Mouse (Mus musculus) cerebellum, adult 8-10 months (tissue): ENCODE data around the gene Gm47429.
"Not testable (repeated sequence)": the region's sequence is repeated elsewhere in the genome, so short reads cannot be mapped to it uniquely, and the experiment has no call there.

ENCODE experiments used
- DNase-seq: peaks from one replicate; pipeline ENCODE4 v3.0.0; 2022

Gm47429 gene

DNA sequence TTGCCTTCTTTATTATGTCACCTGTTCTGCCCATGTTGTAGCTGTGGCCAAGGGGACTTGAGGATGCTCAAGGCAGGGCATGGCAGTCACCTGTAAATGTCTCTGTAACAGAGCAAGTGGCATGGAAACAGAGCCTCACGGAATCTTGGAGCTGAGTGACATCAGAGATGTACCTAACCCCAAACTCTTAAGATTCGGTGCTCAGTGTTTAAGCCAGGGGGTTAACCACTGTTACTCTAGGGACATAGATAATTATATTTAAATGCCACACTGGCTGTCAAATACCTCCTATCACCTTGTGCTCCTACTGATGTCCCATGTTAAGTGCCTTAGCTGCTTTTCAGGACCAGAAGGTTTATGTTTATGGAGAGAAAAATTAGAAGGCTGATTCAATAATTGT is at the start of gene Gm47429:
Gm47429 (minus strand) TSS at position 101 of the 400 bp plus-strand sequence.
- no peak for DNase-seq

DNA sequence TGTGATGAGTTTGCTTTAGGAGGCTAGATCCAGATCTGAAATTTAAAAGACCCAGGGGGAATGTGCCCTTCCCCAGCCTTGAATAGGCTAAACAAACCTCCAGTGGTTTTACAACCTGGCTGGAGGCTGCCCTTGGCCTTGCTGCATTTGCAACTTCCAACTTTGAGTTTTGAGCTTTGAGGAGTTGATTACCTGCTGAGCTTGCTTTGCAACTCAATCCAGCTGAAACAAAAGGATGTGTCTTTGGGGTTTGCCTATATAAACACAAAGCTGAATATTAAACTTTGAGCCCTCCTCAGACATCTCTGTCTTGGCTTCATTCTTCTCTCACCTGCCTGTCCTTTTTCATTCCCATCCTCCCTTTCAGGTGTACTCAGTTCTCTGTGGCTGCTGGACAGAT is 44.8 kb upstream of the Gm47429 start:
- DNase-seq, result not testable (repeated sequence)

DNA sequence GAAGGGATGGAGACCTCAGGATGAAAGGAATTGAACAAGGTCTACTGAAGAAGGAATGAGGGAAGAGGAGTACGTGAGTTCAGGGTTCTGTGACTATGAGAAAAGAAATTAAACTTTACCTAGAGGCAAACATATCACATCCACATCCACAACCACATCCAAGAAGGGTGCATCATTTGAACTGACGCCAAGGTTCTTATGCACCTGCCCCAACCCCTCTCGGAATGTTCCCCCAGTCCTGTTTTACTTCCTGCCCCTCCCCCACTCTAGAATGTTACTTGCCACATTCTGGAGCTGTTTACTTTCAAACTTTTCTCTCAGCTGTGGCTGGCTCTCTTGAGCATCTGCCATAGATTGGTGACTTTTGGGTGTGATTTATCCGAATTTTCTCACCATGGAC is 23.3 kb upstream of the Gm47429 start, which contains the start of gene Nutm2:
Nutm2 (plus strand) TSS at position 301 of the 400 bp plus-strand sequence.
- DNase-seq, result no peak

DNA sequence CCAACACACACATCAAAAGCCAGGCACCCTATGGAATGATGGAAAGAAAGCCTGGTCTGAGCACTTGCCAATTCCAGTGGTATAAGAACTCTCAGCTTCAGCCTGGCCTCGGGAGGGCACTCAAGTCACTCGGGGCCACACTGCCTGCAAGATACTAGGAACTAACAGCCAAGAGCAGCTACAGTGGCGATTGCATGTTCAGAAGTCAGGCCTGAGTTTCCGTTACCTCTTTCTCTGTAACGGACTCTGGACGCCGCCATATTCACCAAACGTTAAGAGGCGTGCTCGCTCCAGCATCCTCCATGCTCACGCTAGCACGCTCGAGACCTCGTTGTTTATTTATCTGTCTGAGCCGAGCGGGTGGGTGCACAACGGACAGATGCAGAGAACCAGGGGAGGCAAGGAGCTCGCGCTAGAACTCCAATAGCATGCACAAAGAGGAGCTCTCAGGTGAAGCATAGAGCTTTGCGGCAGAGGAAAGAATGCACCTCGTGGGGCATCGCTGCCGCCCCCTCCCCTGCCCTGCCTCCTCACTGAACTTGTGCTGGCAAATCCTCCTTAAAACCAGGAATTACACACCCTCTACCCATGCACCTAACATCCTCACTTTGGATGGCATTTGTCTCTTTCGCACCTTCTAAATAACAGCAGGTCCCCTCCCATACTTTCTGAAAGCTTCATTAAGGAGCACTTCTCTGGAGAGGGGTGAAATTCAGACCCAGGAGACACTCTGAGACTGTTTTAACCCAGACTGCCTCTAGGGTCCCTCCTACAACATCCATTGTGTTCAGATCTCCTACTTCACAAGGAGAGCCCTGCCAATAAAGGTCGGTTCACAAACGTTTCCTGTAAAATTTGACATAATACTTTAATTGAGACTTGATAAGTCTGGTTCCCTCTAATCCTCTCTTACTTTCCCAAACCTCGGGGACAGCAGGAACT is 21.2 kb upstream of the Gm47429 start:
- DNase-seq, result no peak

DNA sequence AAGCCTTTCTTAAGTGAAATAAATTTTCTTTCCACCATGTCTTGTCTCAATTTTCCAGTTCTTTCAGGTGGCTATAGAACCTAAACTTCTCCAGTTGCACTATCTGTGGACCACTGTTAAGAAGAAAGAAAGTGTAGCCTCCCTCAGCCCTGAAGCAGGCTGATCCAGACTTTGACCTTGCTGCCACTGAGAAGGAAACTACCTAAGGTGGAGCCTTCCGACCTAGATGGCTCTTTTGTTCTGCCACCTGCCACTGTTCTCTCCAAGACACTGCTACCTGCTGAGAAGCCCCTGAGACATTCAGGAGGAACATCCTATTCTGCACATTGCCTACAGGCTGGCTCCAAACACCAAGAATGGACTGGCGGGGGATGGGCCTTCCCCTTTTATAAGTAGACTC is 16.7 kb upstream of the Gm47429 start:
- DNase-seq, result not testable (repeated sequence)

GRCm38 (mm10) chr13:50453426-50453825 is 9.7 kb upstream of the Gm47429 start:
- DNase-seq, result no peak

DNA sequence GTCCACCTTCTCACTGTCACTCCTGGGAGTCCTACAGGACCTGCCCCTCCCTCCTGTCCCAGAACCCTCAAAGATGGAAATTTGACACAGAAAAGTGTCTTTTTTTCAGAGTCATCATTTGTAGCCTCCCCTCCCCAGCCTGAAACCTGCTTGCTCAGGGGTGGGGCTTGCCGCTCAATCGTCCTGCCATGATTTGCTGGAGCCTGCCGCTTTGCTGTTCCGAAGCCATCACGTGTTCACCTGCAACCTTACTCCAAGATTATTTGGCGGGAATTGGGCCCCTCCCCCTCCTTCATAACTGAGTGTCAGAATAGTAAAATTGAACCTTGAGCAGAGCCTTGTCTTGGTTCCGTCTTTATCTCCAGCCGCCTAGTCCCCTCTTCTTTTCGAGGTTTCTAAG is 8.6 kb upstream of the Gm47429 start:
- not testable (repeated sequence) for DNase-seq

- no peak for DNase-seq
Measured at GRCm38 (mm10) chr13:50445261-50445660, 1.5 kb upstream of the Gm47429 start.

DNA sequence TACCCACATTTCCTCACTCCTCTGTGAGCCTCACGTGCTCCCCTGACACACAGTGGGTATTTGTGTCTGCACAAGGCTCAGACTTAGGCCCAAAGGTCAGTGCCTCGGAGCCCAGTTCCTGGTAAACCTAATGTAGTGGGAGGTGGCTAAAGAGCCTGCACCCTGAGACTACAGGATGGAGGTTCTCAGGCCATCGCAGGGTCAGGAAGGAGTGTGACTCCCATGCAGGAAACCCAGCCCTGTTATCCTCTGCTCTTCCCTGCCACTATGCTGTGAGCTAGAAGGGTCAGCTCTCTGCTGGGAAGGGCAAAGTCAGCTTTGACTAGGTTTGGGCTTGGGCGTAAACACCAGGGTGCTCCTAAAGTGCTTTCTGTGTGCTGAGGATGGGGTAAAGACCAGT is 17.0 kb downstream of the Gm47429 start:
- DNase-seq, result no peak

DNA sequence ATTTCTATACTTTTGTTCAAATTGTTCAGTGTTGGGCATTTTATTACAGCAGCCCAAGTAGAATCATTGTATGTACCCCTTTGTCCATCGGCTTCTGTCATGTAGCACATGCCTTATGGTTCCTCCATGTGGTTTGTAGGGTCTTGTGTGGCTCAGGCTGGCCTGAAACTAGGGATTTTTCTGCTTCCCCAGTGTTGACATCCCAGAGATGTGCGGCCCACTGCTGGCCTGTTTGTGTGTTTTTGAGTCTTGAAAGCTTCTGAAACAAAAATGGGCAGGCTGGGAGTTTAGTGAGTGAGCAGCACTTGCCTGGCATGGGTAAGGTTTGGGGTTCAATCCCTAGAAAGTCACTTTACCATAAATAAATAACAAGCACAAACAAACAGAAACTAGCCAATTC is 19.2 kb downstream of the Gm47429 start:
- no peak for DNase-seq

DNA sequence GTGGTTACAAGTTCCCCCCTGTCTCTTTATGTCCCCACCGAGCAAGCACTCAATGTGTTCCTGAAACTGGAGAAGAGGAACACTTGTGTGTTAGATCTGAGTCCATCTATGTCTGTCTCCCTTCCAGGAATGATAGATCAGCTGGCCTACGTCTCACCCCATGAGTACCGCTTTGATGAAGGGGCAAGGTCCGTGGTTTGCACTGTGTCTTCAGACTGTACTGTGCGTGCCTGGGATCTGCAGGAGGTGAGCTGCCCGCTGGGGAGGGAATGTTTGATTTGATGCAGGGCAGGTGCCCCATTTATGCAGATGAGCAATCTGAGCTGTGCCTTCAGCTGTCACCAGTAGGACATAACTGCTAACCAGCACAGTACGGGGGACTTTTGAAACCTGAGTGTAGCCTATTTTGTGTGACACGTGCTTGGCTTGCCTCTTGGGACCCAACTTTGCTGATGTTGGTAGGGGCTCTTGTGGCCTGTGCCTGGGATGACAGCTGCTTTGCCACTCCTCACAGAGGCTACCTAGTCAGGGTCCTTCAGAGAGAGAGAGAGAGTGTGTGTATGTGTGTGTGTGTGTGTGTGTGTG is 20.0 kb downstream of the Gm47429 start:
- DNase-seq, result no peak

GRCm38 (mm10) chr13:50418421-50418820 is 25.3 kb downstream of the Gm47429 start:
- no peak for DNase-seq

DNA sequence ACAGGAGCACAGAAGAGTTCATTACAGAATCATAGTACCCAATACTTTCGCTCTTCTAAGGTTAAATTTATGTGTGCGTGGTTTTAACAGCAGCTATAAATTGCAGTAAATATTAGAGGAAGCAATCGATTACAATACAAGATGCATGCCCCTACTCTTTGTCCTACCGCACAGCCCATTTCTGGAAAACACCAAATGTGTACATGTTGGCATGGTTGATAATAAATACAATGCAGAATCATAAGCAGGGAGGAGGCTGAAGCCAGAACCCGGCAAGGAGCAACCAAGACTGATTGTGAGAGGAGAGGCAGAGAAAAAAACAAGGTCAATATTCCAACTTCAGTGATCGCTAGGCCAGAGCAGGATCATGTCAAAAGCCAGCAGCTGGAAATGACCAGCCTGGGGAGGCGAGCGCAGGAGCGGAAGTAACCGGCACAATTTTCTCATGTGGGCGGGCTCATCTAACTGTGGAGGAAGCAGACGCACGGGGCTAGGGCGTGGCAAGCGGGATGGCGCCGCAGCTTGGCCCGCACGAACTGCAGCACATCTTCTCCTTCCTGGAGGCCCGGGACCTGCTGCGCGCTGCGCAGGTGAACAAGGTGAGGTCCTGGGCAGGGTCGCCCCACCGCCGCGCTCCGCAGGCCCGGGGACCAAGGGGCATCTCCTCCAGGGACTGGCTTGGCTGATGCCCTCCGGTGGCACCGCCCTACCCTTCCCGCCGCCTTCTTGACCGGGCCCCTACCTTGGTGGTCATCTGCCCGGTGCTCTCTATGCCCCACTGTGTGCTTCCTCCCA is 26.1 kb downstream of the Gm47429 start, which contains the start of gene Fbxw17:
Fbxw17 (plus strand) TSS at position 476 of the 795 bp plus-strand sequence.
- DNase-seq, result peak; percentile 71
